Mouse (Mus musculus): ENCODE results near the gene Ddx54. TPM values are rescaled to one million over a fixed set of nuclear protein-coding genes. Genes with fewer than 3 reads are reported as not detected.
A peak's percentile ranks its signal among the peaks of the same experiment; 100 is the strongest.

Gene Ddx54
- polyA plus RNA-seq, 1 experiment from 2014 or later: 59.4 TPM

DNA sequence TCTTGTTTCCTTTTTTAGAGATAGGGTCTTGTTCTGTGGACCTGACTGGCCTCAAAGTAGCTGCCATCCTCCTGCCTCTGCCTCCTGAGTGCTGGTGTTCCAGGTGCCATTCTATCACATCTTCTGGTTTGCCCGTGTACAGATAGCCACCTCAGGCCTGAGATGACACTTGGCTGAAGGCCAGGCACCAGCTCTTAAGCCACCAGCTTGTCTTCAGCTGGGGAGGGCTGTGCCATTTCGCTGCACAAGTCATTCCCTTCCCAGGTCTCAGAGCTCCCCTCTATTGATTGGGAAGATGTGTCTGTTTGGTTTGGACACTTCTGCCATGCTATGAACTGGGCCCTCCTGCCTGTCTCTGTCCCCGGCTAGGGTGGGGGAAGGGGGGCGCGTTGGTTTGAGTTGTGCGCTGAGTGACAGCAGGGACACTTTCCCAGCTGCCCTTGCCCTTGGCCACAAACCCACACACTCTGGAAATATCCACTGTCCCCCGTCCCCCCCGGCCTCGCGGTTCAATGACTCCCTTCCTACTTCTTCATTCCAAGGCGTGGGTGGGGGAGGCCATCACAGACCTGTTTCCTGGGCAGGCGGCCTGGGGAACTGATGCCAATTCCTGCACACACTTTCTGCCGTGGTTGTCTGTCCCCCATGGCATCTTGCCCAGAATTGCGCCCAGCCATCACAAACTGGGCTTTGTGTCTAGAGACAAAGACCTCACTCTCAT lies 31.0 kb downstream of the Ddx54 start:
- no peaks in the 10 kb centered on the region for H3K36me3 ChIP-seq
- no peak overlapping the region for H3K4me3 ChIP-seq
- peaks cover 19% of the 10 kb centered on the region for H3K27me3 ChIP-seq (ENCODE audit: low read depth, poor library complexity, severe bottlenecking)
- H3K9me3 ChIP-seq (replicated peaks): no peaks in the 10 kb centered on the region
- peaks cover 4% of the 10 kb centered on the region for H3K4me1 ChIP-seq
- WGBS: 78% methylated on average over 14 of the region's 14 CpGs
- no peak overlapping the region for H3K27ac ChIP-seq (replicated peaks)
- DNase-seq (ENCODE audit: low spot score): no peak

DNA sequence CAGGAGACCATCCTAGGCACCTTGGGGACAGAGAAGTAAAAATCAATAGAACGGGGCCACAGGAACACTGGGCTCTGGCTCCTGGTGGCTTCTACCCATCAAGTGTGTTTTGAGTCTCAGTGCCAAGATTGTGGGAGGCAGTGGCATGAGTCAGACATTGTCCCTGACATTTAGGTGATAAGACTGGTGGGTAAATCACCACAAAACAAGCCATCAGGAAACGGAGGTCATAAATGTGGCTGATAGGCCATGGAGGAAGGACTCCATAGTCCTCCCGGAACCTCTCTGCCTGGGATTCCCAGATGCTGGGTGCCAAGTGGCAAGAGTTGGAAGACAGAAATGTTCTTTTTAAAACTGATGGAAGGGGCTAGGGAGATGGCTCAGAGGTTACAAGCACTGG lies 31.7 kb downstream of the Ddx54 start:
- WGBS: 91% methylated on average over 3 of the region's 3 CpGs
- no peak overlapping the region for H3K27ac ChIP-seq (replicated peaks)
- H3K27me3 ChIP-seq (ENCODE audit: low read depth, poor library complexity, severe bottlenecking): peaks cover 26% of the 10 kb centered on the region
- H3K36me3 ChIP-seq: no peaks in the 10 kb centered on the region
- H3K9me3 ChIP-seq (replicated peaks): no peaks in the 10 kb centered on the region
- DNase-seq (ENCODE audit: low spot score): no peak
- H3K4me1 ChIP-seq: peaks cover 11% of the 10 kb centered on the region
- H3K4me3 ChIP-seq: no peak overlapping the region

DNA sequence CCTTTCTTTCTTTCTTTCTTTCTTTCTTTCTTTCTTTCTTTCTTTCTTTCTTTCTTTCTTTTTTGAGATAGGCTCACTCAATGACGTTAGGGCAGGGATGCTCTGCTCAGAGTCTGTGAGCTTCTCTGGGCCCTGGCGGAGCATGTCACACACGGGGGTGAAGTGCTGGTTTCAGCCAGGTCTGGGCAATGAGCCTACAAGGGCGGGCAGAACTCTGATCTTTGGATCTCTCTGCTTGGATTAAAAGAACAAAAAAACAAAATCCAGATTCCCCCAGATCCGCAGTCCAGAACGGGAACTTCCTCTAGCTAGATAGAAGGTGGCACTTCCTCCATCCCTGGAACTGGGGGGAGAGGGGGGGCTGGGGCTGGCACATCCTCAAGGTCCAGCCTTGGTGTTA lies 33.3 kb downstream of the Ddx54 start:
- 66% methylated on average over 6 of the region's 6 CpGs for WGBS
- H3K4me1 ChIP-seq: peaks cover 13% of the 10 kb centered on the region
- DNase-seq (ENCODE audit: low spot score): no peak
- H3K36me3 ChIP-seq: no peaks in the 10 kb centered on the region
- H3K27ac ChIP-seq (replicated peaks): no peak overlapping the region
- no peak overlapping the region for H3K4me3 ChIP-seq
- H3K9me3 ChIP-seq (replicated peaks): no peaks in the 10 kb centered on the region
- peaks cover 43% of the 10 kb centered on the region for H3K27me3 ChIP-seq (ENCODE audit: low read depth, poor library complexity, severe bottlenecking)

DNA sequence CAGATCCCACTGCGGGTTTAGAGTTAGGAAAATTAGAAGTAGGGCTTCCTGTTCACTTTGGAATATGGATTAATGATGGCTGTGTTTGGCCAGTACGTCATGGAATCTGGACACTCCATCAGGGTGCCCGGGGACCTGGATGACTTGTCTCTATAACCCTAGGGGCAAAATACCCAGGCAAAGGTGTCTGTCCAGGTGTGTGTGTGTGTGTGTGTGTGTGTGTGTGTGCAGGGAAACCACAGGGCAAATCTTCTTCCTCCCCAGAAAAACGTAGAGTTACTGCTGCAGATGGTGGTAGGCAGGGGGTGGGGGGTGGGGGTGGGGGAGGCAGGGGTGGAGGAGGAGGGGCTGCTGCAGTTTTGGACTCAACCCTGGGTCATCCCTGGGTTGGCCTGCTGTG lies 34.8 kb downstream of the Ddx54 start:
- WGBS: 85% methylated on average over 4 of the region's 4 CpGs
- Histone ChIP-seq H3K4me1 (peaks cover 15% of the 10 kb centered on the region), H3K27ac (replicated peaks) (no peak overlapping the region), H3K36me3 (no peaks in the 10 kb centered on the region), H3K9me3 (replicated peaks) (no peaks in the 10 kb centered on the region), H3K4me3 (no peak overlapping the region), H3K27me3 (ENCODE audit: low read depth, poor library complexity, severe bottlenecking) (peaks cover 54% of the 10 kb centered on the region)
- DNase-seq (ENCODE audit: low spot score): no peak

DNA sequence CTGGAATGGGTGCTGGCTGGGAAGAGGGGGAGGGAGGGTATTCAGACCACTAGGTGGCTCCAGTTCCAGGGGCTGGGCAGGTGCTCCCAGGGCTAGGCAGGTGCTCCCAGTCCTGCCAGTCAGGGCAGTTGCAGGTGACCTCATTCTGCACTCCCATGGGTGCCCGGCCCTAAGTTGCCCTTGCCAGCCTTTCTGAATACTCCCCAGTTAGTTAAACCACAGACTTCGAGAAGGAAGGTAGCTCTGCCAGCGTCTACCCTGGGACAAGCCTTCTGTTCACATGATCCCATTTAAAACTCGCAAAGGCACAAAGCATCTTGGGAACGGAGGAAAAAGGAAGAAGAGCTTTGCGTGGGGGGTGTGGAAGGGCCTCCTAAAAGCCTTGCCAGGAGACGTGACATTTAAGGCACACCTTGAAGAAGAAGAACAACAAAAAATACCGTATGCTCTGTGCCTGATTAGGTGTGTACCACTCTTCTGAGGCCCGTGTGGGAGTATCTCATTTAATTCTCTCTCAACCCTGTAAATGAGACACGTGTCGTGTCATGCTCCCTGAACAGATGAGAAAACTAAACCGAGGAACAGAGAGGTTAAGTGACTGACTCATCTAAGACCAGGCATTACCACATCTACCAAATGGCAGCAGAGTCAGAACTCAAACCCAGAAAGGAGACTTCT lies 35.4 kb downstream of the Ddx54 start:
- no peak for DNase-seq (ENCODE audit: low spot score)
- H3K9me3 ChIP-seq (replicated peaks): no peaks in the 10 kb centered on the region
- H3K27me3 ChIP-seq (ENCODE audit: low read depth, poor library complexity, severe bottlenecking): peaks cover 60% of the 10 kb centered on the region
- H3K27ac ChIP-seq (replicated peaks): no peak overlapping the region
- peaks cover 15% of the 10 kb centered on the region for H3K4me1 ChIP-seq
- no peaks in the 10 kb centered on the region for H3K36me3 ChIP-seq
- peak overlapping the region; percentile 43; the same call in 1 of the 2 replicates for H3K4me3 ChIP-seq
- 42% methylated on average over 12 of the region's 12 CpGs for WGBS

DNA sequence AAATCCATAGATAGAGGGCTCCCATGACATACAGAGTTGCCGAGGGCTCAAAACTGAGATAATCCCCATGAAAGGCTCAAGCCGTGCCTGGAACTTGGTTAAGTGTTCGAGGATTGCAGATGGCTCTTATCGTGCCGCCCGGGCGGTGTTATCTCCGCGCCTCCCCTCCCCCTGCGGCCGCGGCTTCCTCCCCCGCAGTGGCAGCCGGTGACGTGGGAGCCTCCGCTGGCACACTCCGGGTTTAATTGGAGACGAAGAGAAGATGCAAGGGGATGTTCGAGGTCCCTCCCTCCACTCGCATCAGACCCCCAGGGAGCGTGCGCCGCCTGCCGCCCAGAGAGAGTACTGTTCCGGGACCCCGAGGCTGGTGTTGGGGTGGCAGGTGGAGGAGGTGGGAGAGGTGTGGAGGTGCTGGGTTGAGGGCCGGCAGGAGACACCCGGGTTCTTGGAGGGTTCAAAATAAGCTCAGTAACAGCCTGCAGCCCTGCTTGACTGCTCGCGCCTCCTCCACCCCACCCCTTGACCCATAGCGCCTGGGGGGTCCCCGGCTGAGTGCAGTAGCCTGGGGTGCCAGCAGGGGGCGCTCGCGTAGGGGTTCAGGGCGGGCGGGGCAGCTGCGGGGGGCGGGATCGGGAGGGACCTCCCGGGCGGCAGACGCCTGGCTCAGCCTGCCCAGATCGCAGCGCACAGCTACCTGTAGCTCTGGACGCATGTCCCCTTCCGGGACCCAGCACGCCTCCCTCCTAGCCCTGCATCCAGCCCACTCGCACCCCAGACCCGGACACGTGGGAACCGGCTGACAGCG lies 36.2 kb downstream of the Ddx54 start, which contains the start of gene Rasal1:
Gene Rasal1 (plus strand): TSS at position 244 of the 805 bp plus-strand sequence.
- Histone ChIP-seq H3K4me3 (peak within 1 kb of the TSS; percentile 43), H3K27ac (replicated peaks) (no peak within 1 kb of the TSS), H3K36me3 (no peaks in the 10 kb centered on the region), H3K27me3 (ENCODE audit: low read depth, poor library complexity, severe bottlenecking) (peaks cover 60% of the 10 kb centered on the region), H3K4me1 (peaks cover 15% of the 10 kb centered on the region), H3K9me3 (replicated peaks) (no peaks in the 10 kb centered on the region)
- WGBS: 2% methylated on average over 53 of the region's 53 CpGs
- peak; percentile 50 for DNase-seq (ENCODE audit: low spot score)

DNA sequence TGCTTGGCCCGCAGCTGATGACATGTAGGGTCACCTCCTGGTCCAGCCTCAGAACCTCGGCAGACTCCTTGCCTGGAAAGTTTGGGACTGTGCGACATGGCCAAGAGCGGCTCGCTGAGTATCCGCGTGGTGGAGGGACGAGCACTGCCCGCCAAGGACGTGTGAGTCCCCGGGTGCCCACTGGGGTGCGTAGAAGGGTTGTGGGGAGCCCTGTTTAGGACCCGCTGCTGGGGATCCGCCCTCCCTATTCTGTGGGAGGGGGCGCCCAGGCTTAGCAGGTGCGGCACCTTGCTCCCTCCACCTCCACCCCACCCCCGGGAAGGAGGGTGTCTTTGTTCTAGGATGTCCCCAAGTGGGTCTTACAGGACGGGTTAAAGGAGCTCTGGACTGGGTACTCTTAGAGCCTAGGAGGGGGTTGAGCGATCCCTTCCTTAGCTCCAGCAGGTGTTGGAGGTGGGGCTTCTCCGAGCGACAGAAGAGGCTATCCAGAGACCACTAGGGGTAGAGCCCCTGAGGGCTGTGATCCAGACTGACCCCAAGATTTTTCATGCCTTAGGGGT lies 36.9 kb downstream of the Ddx54 start:
- Histone ChIP-seq H3K4me1 (peaks cover 15% of the 10 kb centered on the region), H3K9me3 (replicated peaks) (no peaks in the 10 kb centered on the region), H3K4me3 (peak overlapping the region; percentile 43), H3K36me3 (no peaks in the 10 kb centered on the region), H3K27me3 (ENCODE audit: low read depth, poor library complexity, severe bottlenecking) (peaks cover 60% of the 10 kb centered on the region), H3K27ac (replicated peaks) (no peak overlapping the region)
- 4% methylated on average over 21 of the region's 21 CpGs for WGBS
- DNase-seq (ENCODE audit: low spot score): no peak

DNA sequence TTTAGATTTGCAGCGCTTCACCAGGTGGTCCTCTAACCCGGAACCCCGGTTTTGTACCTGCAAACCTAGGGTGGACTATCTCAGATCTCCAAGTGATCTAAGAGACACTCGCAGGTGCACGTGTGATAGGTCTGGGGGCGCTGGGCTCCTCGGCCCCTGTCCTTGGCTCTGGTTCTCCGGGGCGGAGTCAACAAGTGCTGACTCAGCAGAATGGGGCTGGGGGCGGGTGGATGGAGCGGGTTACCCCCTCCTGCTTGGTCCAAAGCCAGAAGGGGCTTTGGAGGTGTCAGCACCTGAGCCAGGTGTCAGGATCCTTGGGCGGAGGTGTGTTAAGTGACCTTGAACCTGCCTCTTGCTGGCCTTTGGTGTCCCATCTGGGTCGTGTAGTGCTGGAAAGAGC lies 37.4 kb downstream of the Ddx54 start:
- WGBS: 27% methylated on average over 13 of the region's 13 CpGs
- H3K27ac ChIP-seq (replicated peaks): no peak overlapping the region
- DNase-seq (ENCODE audit: low spot score): no peak
- no peak overlapping the region for H3K4me3 ChIP-seq
- no peaks in the 10 kb centered on the region for H3K9me3 ChIP-seq (replicated peaks)
- H3K27me3 ChIP-seq (ENCODE audit: low read depth, poor library complexity, severe bottlenecking): peaks cover 60% of the 10 kb centered on the region
- peaks cover 15% of the 10 kb centered on the region for H3K4me1 ChIP-seq
- no peaks in the 10 kb centered on the region for H3K36me3 ChIP-seq

DNA sequence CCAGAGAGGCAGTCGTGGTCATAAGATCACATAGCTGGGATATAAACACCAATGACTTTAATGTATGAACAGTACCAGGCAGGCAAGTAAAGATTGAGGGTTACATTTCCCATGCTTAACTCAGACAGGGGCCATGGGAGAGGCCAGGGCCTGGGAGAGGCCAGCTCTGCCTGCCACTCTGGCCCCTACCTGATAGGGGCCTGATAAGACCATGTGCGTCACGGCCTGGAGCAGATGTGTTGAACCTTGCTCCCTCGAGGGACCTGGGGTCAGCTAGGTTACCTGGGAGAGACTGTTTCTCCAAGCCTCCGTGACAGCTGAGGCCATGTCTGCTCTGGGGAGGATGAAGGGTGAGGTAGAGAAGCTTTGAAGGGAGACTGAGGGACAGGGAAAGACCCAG lies 38.7 kb downstream of the Ddx54 start:
- Histone ChIP-seq H3K4me1 (peaks cover 15% of the 10 kb centered on the region), H3K36me3 (no peaks in the 10 kb centered on the region), H3K27ac (replicated peaks) (no peak overlapping the region), H3K9me3 (replicated peaks) (no peaks in the 10 kb centered on the region), H3K27me3 (ENCODE audit: low read depth, poor library complexity, severe bottlenecking) (peaks cover 60% of the 10 kb centered on the region), H3K4me3 (no peak overlapping the region)
- DNase-seq (ENCODE audit: low spot score): no peak
- 79% methylated on average over 5 of the region's 5 CpGs for WGBS

DNA sequence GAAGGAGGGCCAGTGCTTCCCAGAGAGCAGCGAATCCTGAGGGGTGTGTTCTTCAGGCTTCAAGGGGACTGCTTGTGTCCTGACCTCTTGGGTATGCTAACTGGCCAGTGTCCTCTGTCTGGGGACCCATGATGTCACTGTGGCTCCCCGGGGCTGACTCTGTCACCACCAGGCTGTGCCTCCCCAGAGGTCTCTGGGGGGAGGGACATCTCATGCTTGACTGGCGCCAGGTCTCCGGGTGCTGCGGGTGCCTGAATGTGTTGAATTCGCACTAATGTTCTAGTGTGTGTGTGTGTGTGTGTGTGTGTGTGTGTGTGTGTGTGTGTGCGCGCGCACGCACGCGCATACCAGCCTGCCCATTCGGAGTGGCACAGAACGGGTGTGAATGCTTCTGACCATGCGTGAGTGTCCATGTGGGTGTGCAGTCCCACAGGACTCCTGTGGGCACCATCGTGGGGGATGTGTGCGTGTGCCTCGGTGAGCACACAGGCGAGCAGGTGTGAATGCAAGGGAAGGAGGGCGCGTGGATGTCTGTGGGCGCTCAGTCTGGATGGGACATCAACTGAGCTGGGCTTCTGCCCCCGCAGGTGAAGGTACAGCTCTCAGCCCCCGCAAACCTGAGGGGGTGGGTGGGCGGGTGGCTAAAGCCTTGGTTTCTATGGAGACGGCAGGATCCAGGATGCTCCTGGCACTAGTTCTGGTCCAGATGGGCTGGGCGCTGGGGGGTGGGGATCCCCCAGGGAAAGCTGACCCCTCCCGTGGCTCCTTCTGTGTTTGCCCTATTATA lies 40.6 kb downstream of the Ddx54 start:
- no peak for DNase-seq (ENCODE audit: low spot score)
- H3K27me3 ChIP-seq (ENCODE audit: low read depth, poor library complexity, severe bottlenecking): peaks cover 45% of the 10 kb centered on the region

DNA sequence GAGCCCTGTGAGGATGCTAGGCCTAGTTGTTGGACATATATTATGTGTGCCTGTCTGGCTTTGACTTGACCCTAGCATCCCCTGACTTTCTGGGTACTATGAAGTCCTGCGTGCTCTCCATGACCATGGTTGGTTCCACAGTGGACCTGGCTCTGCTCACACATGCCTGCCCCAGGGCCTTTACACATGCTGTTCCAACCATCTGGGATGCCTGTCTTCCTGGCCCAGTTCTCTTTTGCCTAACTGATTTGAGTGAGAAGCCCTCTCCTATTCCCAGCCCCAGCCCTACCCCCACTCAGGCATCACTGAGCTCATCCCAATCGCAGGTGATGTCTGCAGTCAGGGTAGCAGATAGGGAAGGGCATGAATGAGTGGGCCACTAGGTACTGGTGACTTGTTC lies 41.3 kb downstream of the Ddx54 start:
- Histone ChIP-seq H3K4me3 (no peak overlapping the region), H3K4me1 (peaks cover 18% of the 10 kb centered on the region), H3K27me3 (ENCODE audit: low read depth, poor library complexity, severe bottlenecking) (peaks cover 37% of the 10 kb centered on the region), H3K36me3 (no peaks in the 10 kb centered on the region), H3K9me3 (replicated peaks) (no peaks in the 10 kb centered on the region), H3K27ac (replicated peaks) (no peak overlapping the region)
- WGBS: 92% methylated on average over 2 of the region's 2 CpGs
- no peak for DNase-seq (ENCODE audit: low spot score)

More for the DNA sequence above, 40.6 kb downstream of the Ddx54 start:
- no peak overlapping the region for H3K4me3 ChIP-seq
- 83% methylated on average over 28 of the region's 28 CpGs for WGBS
- H3K9me3 ChIP-seq (replicated peaks): no peaks in the 10 kb centered on the region
- H3K4me1 ChIP-seq: peaks cover 23% of the 10 kb centered on the region
- H3K36me3 ChIP-seq: no peaks in the 10 kb centered on the region
- no peak overlapping the region for H3K27ac ChIP-seq (replicated peaks)

DNA sequence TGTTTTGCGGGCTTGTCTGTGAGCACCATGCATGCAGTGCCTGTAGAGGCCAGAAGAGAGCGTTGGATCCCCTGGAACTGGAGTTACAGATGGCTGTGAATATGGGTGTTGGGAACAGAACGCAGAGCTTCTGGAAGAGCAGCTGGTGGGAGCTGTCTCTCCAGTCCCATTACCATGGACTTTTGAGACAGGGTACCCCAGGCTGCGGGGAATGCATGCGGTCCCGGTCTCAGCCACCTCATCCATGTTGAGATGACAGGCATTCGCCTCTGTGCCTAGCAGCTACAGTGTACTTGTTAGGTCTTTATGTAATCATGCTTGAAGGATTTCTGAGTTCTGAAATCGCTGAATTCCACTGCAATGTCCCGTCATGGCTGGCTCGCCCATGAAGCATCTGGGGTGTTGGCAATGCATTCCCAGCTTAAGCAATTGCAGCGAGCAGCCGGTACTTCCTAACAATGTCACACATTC lies 43.8 kb downstream of the Ddx54 start:
- Histone ChIP-seq H3K27me3 (ENCODE audit: low read depth, poor library complexity, severe bottlenecking) (peaks cover 13% of the 10 kb centered on the region), H3K4me1 (peaks cover 14% of the 10 kb centered on the region)
- 88% methylated on average over 12 of the region's 12 CpGs for WGBS

More for the DNA sequence above, 43.8 kb downstream of the Ddx54 start:
- H3K4me3 ChIP-seq: no peak overlapping the region
- H3K36me3 ChIP-seq: no peaks in the 10 kb centered on the region
- no peak overlapping the region for H3K27ac ChIP-seq (replicated peaks)
- no peak for DNase-seq (ENCODE audit: low spot score)
- no peaks in the 10 kb centered on the region for H3K9me3 ChIP-seq (replicated peaks)

All from midbrain, embryonic 10.5 days (tissue).